Mouse (Mus musculus): Measurements from ENCODE around the gene Dbnl.
"Not testable (repeated sequence)": the region's sequence is repeated elsewhere in the genome, so short reads cannot be mapped to it uniquely, and the experiment has no call there.

Gene Dbnl

GRCm38 (mm10) chr11:5795706-5796105 lies 7.4 kb downstream of the Dbnl start:
- peak in 1 of 2 experiments; percentile 32 for DNase-seq

- no peak for DNase-seq
Measured at GRCm38 (mm10) chr11:5796939-5797338, 8.7 kb downstream of the Dbnl start.

- DNase-seq: no peak
Measured at GRCm38 (mm10) chr11:5797371-5797770, 9.1 kb downstream of the Dbnl start.

GRCm38 (mm10) chr11:5797928-5798327 lies 9.6 kb downstream of the Dbnl start:
- no peak for DNase-seq

GRCm38 (mm10) chr11:5799621-5800490 lies 11.6 kb downstream of the Dbnl start:
- DNase-seq: no peak

GRCm38 (mm10) chr11:5801511-5801910 lies 13.2 kb downstream of the Dbnl start:
- no peak for DNase-seq

- no peak for DNase-seq
Measured at GRCm38 (mm10) chr11:5802005-5802404, 13.7 kb downstream of the Dbnl start.

- no peak for DNase-seq
Measured at GRCm38 (mm10) chr11:5802457-5803217, 14.3 kb downstream of the Dbnl start.

GRCm38 (mm10) chr11:5803551-5803981 lies 15.3 kb downstream of the Dbnl start, which contains the start of gene Pgam2:
Pgam2 (minus strand) TSS chr11:5803733.
- no peak for DNase-seq

GRCm38 (mm10) chr11:5804174-5804573 lies 15.9 kb downstream of the Dbnl start:
- DNase-seq: no peak

- DNase-seq: no peak
Measured at GRCm38 (mm10) chr11:5805711-5806110, 17.4 kb downstream of the Dbnl start.

- no peak for DNase-seq
Measured at GRCm38 (mm10) chr11:5807956-5808355, 19.7 kb downstream of the Dbnl start.

GRCm38 (mm10) chr11:5809487-5809886 lies 21.2 kb downstream of the Dbnl start:
- DNase-seq: not testable (repeated sequence)

GRCm38 (mm10) chr11:5813381-5813780 lies 25.1 kb downstream of the Dbnl start:
- DNase-seq: no peak

- no peak for DNase-seq
Measured at GRCm38 (mm10) chr11:5819223-5819622, 30.9 kb downstream of the Dbnl start.

GRCm38 (mm10) chr11:5825432-5825831 lies 37.1 kb downstream of the Dbnl start:
- no peak for DNase-seq

GRCm38 (mm10) chr11:5827931-5828330 lies 39.6 kb downstream of the Dbnl start:
- DNase-seq: no peak

GRCm38 (mm10) chr11:5828509-5829191 lies 40.4 kb downstream of the Dbnl start:
- no peak for DNase-seq

GRCm38 (mm10) chr11:5829327-5829726 lies 41.0 kb downstream of the Dbnl start:
- no peak for DNase-seq

- DNase-seq: no peak
Measured at GRCm38 (mm10) chr11:5834506-5834905, 46.2 kb downstream of the Dbnl start.

GRCm38 (mm10) chr11:5835057-5835456 lies 46.8 kb downstream of the Dbnl start:
- DNase-seq: no peak

GRCm38 (mm10) chr11:5836126-5836525 lies 47.8 kb downstream of the Dbnl start:
- DNase-seq: peak; percentile 28 to 31

Data from cerebellum, postnatal 36 days (tissue).